Mouse (Mus musculus) hindbrain, embryonic 14.5 days (tissue): ENCODE data around the gene Apol11b. TPM values are rescaled to one million over a fixed set of nuclear protein-coding genes. Genes with fewer than 3 reads are reported as not detected.
"Not testable (repeated sequence)": the region's sequence is repeated elsewhere in the genome, so short reads cannot be mapped to it uniquely, and the experiment has no call there.

Experiments
- ATAC-seq: fragments of 200-750 bp; cut with Nextera tagmentation; 2 replicates; pipeline ENCODE4 v1.8.0; 2017; ENCODE audit warnings: moderate number of reproducible peaks, mild to moderate bottlenecking, moderate TSS enrichment, moderate library complexity; ENCODE audit not compliant: low FRiP score
- DNase-seq: peaks from one replicate; pipeline ENCODE4 v3.0.0-alpha.2; 2015; ENCODE audit warnings: low spot score
- H3K27ac ChIP-seq: fragments of 300-500 bp; sonication (generic); 2 replicates; pipeline ENCODE4 v1.5.1; 2014; ENCODE audit warnings: mild to moderate bottlenecking, moderate library complexity
- H3K27me3 ChIP-seq: fragments of 300-500 bp; sonication (generic); 2 replicates; pipeline ENCODE4 v1.6.1; 2014; ENCODE audit warnings: mild to moderate bottlenecking, low read length, mixed read lengths; ENCODE audit not compliant: control insufficient read depth, insufficient read depth
- H3K36me3 ChIP-seq: fragments of 300-500 bp; sonication (generic); replicated peaks from 2 replicates; pipeline ENCODE4 v1.6.1; 2014; ENCODE audit not compliant: control insufficient read depth, insufficient read depth
- H3K4me1 ChIP-seq: fragments of 300-500 bp; sonication (generic); replicated peaks from 2 replicates; pipeline ENCODE4 v1.6.1; 2014; ENCODE audit warnings: antibody characterized with exemption, low read length, mixed read lengths; ENCODE audit not compliant: control insufficient read depth, insufficient read depth
- H3K4me2 ChIP-seq: fragments of 300-500 bp; sonication (generic); replicated peaks from 2 replicates; pipeline ENCODE4 v1.6.1; 2014; ENCODE audit warnings: mild to moderate bottlenecking, moderate library complexity
- H3K4me3 ChIP-seq: fragments of 300-500 bp; sonication (generic); replicated peaks from 2 replicates; pipeline ENCODE4 v1.5.1; 2014; ENCODE audit warnings: mild to moderate bottlenecking, low read length
- H3K9ac ChIP-seq: fragments of 300-500 bp; sonication (generic); 2 replicates; pipeline ENCODE4 v1.6.1; 2014
- H3K9me3 ChIP-seq: fragments of 300-500 bp; sonication (generic); 2 replicates; pipeline ENCODE4 v1.6.1; 2016; ENCODE audit warnings: low read length; ENCODE audit not compliant: control insufficient read depth
- WGBS: fragments of 180-500 bp; shearing (Covaris S2); extraction: QIAGEN DNeasy Blood & Tissue Kit; methylation state at CpG from one replicate; pipeline ENCODE4 v1.1.7; 2014; 5-methylcytosine and 5-hydroxymethylcytosine counted together
- polyA plus RNA-seq: library from polyadenylated mRNA; unstranded; fragments of >200 nt; fragmentation: Nextera tagmentation; extraction: Ambion mirVana; gene quantifications from 2 replicates; pipeline ENCODE4 v1.2.1, GENCODE M21; 2014

The Apol11b gene
- polyA plus RNA-seq = not detected in 2 replicates

DNA sequence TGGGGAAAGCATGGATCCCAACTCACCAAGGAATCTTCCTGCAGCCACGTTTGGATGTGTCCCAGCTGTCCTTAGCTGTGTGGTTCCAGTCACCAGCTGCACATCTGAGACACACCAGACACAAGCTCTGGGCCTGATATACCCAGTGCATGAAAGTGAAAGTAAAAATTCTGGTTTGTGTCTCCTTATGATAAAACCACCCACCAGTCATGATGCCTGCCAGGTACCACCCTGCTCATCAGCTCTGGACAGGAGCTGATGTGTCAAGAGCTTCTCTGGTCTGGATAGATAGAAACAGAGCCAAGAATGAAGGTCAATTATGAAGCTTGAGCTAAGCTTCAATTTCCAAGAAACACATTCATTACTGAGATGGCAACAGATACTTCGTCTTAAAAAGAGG, at the start of gene Apol11b:
TSS of gene Apol11b (minus strand) at position 111 of the 400 bp plus-strand sequence.
- not testable (repeated sequence) for H3K9ac ChIP-seq, H3K27me3 ChIP-seq, H3K4me3 ChIP-seq, H3K27ac ChIP-seq, DNase-seq, H3K4me1 ChIP-seq, ATAC-seq, H3K36me3 ChIP-seq, H3K9me3 ChIP-seq, H3K4me2 ChIP-seq
- 75% methylated on average over 2 of the region's 2 CpGs for WGBS

DNA sequence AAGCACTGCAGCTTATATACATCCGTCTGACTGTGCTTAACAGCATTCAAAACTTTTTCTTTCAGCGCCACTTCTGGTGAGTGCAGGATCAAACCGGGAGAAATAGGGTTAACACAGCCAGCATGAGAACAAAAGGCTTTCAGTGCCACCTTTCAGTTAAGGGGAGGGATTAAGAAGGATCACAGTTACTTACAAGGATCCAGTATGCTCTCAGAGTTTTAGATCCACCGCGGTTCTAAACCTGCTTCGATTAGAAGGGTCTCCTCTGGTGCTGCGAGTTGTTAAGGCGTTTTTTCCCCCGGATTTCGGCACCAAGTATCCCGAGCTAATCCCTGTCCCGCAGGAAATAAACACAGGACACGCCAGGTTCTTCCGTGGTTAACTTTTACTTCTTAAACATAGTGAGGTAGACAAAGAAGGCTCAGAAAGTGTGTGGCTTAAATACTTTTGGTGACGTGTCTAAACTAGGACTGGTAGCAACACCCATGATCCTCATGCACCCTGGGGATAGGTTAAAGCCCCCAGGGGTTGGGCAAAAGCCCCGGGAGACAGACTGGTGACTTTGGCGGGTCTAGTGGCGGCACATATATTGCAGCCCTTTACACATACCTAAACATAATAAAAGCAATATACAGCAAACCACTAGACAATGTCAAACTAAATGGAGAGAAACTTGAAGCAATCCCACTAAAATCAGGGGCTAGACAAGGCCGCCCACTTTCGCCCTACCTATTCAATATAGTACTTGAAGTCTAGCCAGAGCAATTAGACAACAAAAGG, 48.6 kb upstream of the Apol11b start:
- WGBS = 8% methylated on average over 19 of the region's 20 CpGs
- DNase-seq, H3K27ac ChIP-seq, H3K27me3 ChIP-seq, H3K9me3 ChIP-seq, H3K36me3 ChIP-seq, H3K4me1 ChIP-seq, ATAC-seq: not testable (repeated sequence)
- Histone ChIP-seq H3K4me2 (peak overlapping the region; percentile 48), H3K9ac (peak overlapping the region; percentile 47; the same call in 1 of the 2 replicates), H3K4me3 (peak overlapping the region; percentile 17)

DNA sequence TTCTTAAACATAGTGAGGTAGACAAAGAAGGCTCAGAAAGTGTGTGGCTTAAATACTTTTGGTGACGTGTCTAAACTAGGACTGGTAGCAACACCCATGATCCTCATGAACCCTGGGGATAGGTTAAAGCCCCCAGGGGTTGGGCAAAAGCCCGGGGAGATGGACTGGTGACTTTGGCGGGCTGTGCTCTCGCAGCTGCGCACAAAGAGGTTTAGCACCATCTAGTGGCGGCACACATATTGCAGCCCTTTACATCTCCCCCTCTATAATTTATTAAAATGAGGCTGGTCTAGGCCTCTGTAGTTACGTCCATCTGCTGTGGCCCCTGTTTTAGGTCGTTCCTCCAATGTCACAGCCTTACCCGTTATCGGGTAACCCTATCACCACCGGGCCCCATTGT, 40.9 kb upstream of the Apol11b start:
- 11% methylated on average over 8 of the region's 11 CpGs for WGBS
- not testable (repeated sequence) for H3K36me3 ChIP-seq, ATAC-seq

DNA sequence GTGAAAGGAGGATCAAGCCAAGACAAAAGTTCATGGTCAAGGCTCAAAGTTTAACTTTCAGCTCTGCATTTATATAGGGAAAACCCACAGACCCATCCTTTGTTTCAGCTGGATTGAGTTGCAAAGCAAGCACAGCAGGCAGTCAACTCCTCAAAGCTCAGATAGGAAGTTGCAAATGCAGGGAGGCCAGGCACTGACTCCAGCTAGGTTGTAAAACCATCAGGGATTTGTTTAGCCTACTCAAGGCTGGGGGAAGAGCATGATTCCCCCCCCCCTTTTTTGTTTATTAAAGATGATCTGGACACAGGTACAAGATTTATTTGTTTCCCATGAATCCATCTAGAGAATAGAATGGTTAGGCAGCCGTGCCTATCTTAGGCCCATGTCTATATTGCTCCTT, 31.0 kb upstream of the Apol11b start:
- WGBS = 73% methylated on average over 1 of the region's 1 CpGs
- H3K27ac ChIP-seq, H3K4me2 ChIP-seq, H3K36me3 ChIP-seq, H3K4me3 ChIP-seq, ATAC-seq, DNase-seq, H3K27me3 ChIP-seq, H3K9me3 ChIP-seq, H3K4me1 ChIP-seq, H3K9ac ChIP-seq: not testable (repeated sequence)

More for the DNA sequence above, 40.9 kb upstream of the Apol11b start:
- H3K9ac ChIP-seq, H3K27me3 ChIP-seq, H3K4me2 ChIP-seq, H3K27ac ChIP-seq, H3K4me3 ChIP-seq, H3K4me1 ChIP-seq, H3K9me3 ChIP-seq: not testable (repeated sequence)
- DNase-seq = peak; percentile 36

DNA sequence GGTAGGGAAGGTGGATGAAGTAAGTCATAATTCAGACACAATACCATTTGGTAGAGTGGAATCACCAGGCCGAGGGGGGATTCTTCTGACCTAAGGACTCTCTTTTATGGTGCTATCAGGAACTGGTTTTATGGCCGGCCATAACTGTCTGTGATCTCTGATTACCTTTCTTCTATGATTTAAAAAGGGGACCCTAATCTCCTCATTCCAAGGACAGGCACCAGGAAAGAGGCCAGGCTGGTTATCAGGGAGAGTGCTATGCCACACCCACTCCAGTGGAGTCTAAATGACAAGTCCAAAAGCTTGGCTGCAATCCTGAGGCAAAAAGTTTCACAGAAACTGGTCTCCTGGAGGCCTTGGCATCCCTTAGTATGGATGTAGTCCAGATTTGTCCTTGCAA, 18.8 kb upstream of the Apol11b start:
- H3K4me1 ChIP-seq, H3K4me3 ChIP-seq, H3K36me3 ChIP-seq, DNase-seq, H3K27ac ChIP-seq, ATAC-seq, H3K9me3 ChIP-seq, H3K9ac ChIP-seq, H3K4me2 ChIP-seq, H3K27me3 ChIP-seq: not testable (repeated sequence)
- 98% methylated on average over 2 of the region's 2 CpGs for WGBS

DNA sequence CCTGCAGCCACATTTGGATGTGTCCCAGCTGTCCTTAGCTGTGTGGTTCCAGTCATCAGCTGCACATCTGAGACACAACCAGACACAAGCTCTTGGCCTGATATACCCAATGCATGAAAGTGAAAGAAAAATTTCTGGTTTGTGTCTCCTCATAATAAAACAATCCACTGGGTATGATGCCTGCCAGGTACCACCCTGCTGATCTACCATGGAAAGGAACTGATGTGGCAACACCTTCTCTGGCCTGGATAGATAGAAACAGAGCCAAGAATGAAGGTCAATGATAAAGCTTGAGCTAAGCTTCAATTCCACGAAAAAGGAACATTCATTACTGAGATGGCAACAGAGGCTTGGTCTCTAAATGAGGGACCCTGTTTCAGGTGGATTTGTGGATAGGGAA, 16.7 kb upstream of the Apol11b start:
- 73% methylated on average over 1 of the region's 1 CpGs for WGBS
- H3K27me3 ChIP-seq, ATAC-seq, H3K27ac ChIP-seq, DNase-seq, H3K9ac ChIP-seq, H3K4me3 ChIP-seq, H3K9me3 ChIP-seq, H3K4me2 ChIP-seq, H3K4me1 ChIP-seq, H3K36me3 ChIP-seq: not testable (repeated sequence)

DNA sequence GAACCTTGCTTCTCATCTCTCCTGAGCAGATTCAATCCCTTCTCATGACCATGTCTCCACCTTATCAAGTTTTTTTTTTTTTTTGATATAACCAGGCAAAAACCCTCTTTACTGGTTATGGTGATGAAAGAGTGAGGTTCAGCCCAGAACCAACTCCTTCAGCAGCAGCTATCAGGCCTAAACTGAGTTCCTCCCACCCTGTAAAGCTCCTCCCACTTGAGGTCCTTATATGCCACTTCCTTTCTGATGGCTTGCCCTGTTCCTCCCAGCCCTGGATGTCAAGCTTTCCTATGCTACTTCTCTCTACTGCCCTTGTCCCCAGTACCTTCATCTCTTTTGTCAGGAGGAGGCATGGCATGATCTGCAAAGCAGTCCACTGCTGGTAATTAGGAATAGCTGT, 8.1 kb upstream of the Apol11b start:
- H3K9me3 ChIP-seq, ATAC-seq, H3K36me3 ChIP-seq, H3K9ac ChIP-seq, H3K27me3 ChIP-seq, H3K27ac ChIP-seq, DNase-seq, H3K4me2 ChIP-seq, H3K4me1 ChIP-seq, H3K4me3 ChIP-seq: not testable (repeated sequence)

DNA sequence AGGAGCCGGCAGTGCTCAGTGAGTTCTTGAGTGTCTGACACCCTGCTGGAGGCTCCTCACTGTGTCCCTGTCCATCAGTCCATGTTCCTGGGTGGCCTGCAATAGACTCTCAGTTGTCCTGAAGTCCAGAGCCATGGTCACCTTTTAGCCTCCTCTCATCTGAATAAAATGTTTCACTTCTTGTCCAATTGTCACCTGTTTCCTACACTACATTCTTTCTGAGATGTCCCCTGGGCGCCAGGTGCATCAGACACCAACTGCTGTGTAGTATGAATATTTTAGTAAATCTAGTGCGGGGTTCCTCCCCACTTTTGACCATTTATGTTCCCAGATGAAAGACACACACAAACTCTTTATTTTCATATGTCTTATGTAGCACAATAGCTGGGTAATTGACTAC, 13.3 kb downstream of the Apol11b start:
- not testable (repeated sequence) for H3K36me3 ChIP-seq, ATAC-seq, H3K27ac ChIP-seq, H3K9ac ChIP-seq, H3K9me3 ChIP-seq, H3K4me1 ChIP-seq, H3K4me3 ChIP-seq, DNase-seq, H3K27me3 ChIP-seq, H3K4me2 ChIP-seq
- 83% methylated on average over 3 of the region's 3 CpGs for WGBS

DNA sequence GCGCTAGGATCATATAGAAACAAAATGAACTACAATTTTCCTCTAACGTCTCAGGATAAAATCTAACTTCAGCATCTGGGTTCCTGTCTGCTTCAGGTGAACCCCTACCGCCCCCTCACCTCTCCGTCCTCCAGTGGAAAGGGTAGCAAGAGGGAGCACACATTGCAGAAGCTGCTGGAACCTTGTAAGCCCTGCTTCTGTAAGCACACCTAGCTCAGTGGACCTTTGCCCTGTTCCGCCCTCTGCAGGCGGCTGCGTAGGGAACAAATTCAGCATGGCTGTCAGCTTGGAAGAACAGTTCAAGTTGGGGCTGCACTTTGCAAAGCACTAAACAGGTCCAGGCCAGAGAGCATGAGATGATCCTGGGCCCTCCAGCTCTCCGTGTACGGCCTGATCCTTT, 14.4 kb downstream of the Apol11b start:
- H3K36me3 ChIP-seq, H3K4me1 ChIP-seq, ATAC-seq, H3K4me2 ChIP-seq, H3K9me3 ChIP-seq, H3K9ac ChIP-seq, H3K27ac ChIP-seq, H3K27me3 ChIP-seq, H3K4me3 ChIP-seq, DNase-seq: not testable (repeated sequence)
- 63% methylated on average over 9 of the region's 9 CpGs for WGBS

DNA sequence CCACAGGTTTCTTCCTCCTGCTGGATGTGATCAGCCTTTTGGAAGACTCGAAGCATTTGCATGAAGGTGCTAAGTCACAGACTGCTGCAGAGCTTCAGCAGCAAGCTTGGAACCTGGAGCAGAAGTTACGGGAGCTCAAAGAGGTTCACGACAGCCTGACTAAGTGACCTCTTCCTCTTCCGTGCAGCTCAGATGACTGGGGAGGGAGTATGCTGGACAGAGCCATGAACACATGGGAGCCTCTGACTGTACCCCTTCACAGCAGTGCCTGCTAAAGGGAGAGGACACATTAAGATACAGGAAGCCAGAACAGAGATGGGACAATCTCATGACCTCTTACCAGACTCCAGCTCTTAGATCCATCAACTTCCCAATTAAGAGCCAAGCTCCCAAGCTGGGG, 16.6 kb downstream of the Apol11b start:
- not testable (repeated sequence) for H3K9ac ChIP-seq, H3K36me3 ChIP-seq, H3K4me3 ChIP-seq, H3K9me3 ChIP-seq, H3K27ac ChIP-seq, H3K4me1 ChIP-seq, H3K27me3 ChIP-seq, H3K4me2 ChIP-seq, ATAC-seq, DNase-seq
- 96% methylated on average over 4 of the region's 4 CpGs for WGBS
